Mouse (Mus musculus) hematopoietic stem cell, adult 5-6 weeks (primary cell): ENCODE data around the gene Adam12. TPM values are rescaled to one million over a fixed set of nuclear protein-coding genes. Genes with fewer than 3 reads are reported as not detected.

Experiments
- ATAC-seq, 2 experiments: fragments of 125-278 bp in 1 of 2; replicated peaks in 1 of 2; 2 replicates each; pipeline ENCODE4 v1.8.0; 2016 to 2017; ENCODE audit warnings: inconsistent platforms in 2 of 2, mild to moderate bottlenecking in 2 of 2, moderate number of reproducible peaks in 2 of 2, low read depth in 1 of 2, moderate TSS enrichment in 1 of 2; ENCODE audit not compliant: low FRiP score in 2 of 2, poor library complexity in 2 of 2, severe bottlenecking in 2 of 2, insufficient read depth in 1 of 2, low TSS enrichment in 1 of 2
- total RNA-seq: library from RNA; stranded (forward); fragments of 172-1452, 232-1000 nt; gene quantifications from 2 replicates; pipeline ENCODE4 v1.2.3, GENCODE M21; 2017

Adam12 gene
- total RNA-seq, 1 experiment from 2014 or later = 0.20 TPM

GRCm38 (mm10) chr7:133842079-133842478 lies 389.9 kb downstream of the Adam12 start:
- ATAC-seq = no peak

- ATAC-seq = 0 out of 4 replicates have a peak, but pooled peaks have one; percentile 22 to 32
These were observed 392.4 kb downstream of the Adam12 start for GRCm38 (mm10) chr7:133839546-133839945.

Other genes with a start within 250 kb of the Adam12 start
- gene D7Ertd443e, start 153.5 kb upstream of the Adam12 start, total RNA-seq = 0.74 and 1.4 TPM in 2 replicates